Mouse (Mus musculus): ENCODE data around the gene Ccser2. TPM values are rescaled to one million over a fixed set of nuclear protein-coding genes. Genes with fewer than 3 reads are reported as not detected.
"Not testable (repeated sequence)": the region's sequence is repeated elsewhere in the genome, so short reads cannot be mapped to it uniquely, and the experiment has no call there.

Ccser2 gene
- 53.1 and 64.5 TPM in 2 replicates for polyA plus RNA-seq (2014; fragmentation: Nextera tagmentation; extraction: Ambion mirVana)

GRCm38 (mm10) chr14:36968628-36969147 lies at the start of gene Ccser2:
Gene Ccser2 (minus strand): TSS chr14:36968777.
- Histone ChIP-seq H3K27me3 (replicated peaks; ENCODE audit: control insufficient read depth, insufficient read depth, low read length) (no peaks in the 10 kb centered on the region), H3K9me3 (replicated peaks; ENCODE audit: control insufficient read depth, low read length) (no peaks in the 10 kb centered on the region), H3K4me2 (ENCODE audit: low read length) (peak within 1 kb of the TSS; percentile 58), H3K9ac (ENCODE audit: low read length) (peak within 1 kb of the TSS; percentile 90), H3K27ac (ENCODE audit: low read depth, low read length) (peak within 1 kb of the TSS; percentile 82), H3K4me3 (ENCODE audit: low read depth, low read length) (peak within 1 kb of the TSS; percentile 88), H3K36me3 (ENCODE audit: control insufficient read depth, insufficient read depth, low read length) (no peaks in the 10 kb centered on the region), H3K4me1 (ENCODE audit: control insufficient read depth, insufficient read depth, low read length) (peaks cover 12% of the 10 kb centered on the region)
- ATAC-seq (peak; percentile 100), DNase-seq (ENCODE audit: low spot score) (peak; percentile 97)
- 2% methylated on average over 36 of the region's 39 CpGs for WGBS

GRCm38 (mm10) chr14:37015894-37016293 lies 47.3 kb upstream of the Ccser2 start:
- 43% methylated on average over 5 of the region's 5 CpGs for WGBS
- H3K36me3 ChIP-seq (ENCODE audit: control insufficient read depth, insufficient read depth, low read length) = no peaks in the 10 kb centered on the region
- H3K4me1 ChIP-seq (ENCODE audit: control insufficient read depth, insufficient read depth, low read length) = no peaks in the 10 kb centered on the region
- no peak overlapping the region for H3K4me3 ChIP-seq (ENCODE audit: low read depth, low read length)
- no peak overlapping the region for H3K27ac ChIP-seq (ENCODE audit: low read depth, low read length)
- no peak overlapping the region for H3K4me2 ChIP-seq (ENCODE audit: low read length)
- DNase-seq (ENCODE audit: low spot score) (peak; percentile 13), ATAC-seq (no peak)
- no peaks in the 10 kb centered on the region for H3K9me3 ChIP-seq (replicated peaks; ENCODE audit: control insufficient read depth, low read length)
- H3K9ac ChIP-seq (ENCODE audit: low read length) = no peak overlapping the region
- H3K27me3 ChIP-seq (replicated peaks; ENCODE audit: control insufficient read depth, insufficient read depth, low read length) = no peaks in the 10 kb centered on the region

GRCm38 (mm10) chr14:37013644-37014043 lies 45.1 kb upstream of the Ccser2 start:
- no peak overlapping the region for H3K4me3 ChIP-seq (ENCODE audit: low read depth, low read length)
- no peaks in the 10 kb centered on the region for H3K4me1 ChIP-seq (ENCODE audit: control insufficient read depth, insufficient read depth, low read length)
- H3K9ac ChIP-seq (ENCODE audit: low read length) = no peak overlapping the region
- no peaks in the 10 kb centered on the region for H3K9me3 ChIP-seq (replicated peaks; ENCODE audit: control insufficient read depth, low read length)
- DNase-seq (ENCODE audit: low spot score) = peak; percentile 4
- 42% methylated on average over 3 of the region's 3 CpGs for WGBS
- H3K27ac ChIP-seq (ENCODE audit: low read depth, low read length) = no peak overlapping the region
- H3K36me3 ChIP-seq (ENCODE audit: control insufficient read depth, insufficient read depth, low read length) = no peaks in the 10 kb centered on the region
- H3K27me3 ChIP-seq (replicated peaks; ENCODE audit: control insufficient read depth, insufficient read depth, low read length) = no peaks in the 10 kb centered on the region
- ATAC-seq = no peak
- H3K4me2 ChIP-seq (ENCODE audit: low read length) = no peak overlapping the region

GRCm38 (mm10) chr14:37009686-37010085 lies 41.1 kb upstream of the Ccser2 start:
- Histone ChIP-seq H3K4me3 (ENCODE audit: low read depth, low read length) (no peak overlapping the region), H3K9me3 (replicated peaks; ENCODE audit: control insufficient read depth, low read length) (no peaks in the 10 kb centered on the region), H3K36me3 (ENCODE audit: control insufficient read depth, insufficient read depth, low read length) (no peaks in the 10 kb centered on the region), H3K4me1 (ENCODE audit: control insufficient read depth, insufficient read depth, low read length) (peaks cover 7% of the 10 kb centered on the region), H3K27ac (ENCODE audit: low read depth, low read length) (no peak overlapping the region), H3K27me3 (replicated peaks; ENCODE audit: control insufficient read depth, insufficient read depth, low read length) (no peaks in the 10 kb centered on the region), H3K9ac (ENCODE audit: low read length) (no peak overlapping the region), H3K4me2 (ENCODE audit: low read length) (no peak overlapping the region)
- WGBS = 93% methylated on average over 2 of the region's 2 CpGs
- DNase-seq (ENCODE audit: low spot score) = no peak
- no peak for ATAC-seq

- H3K4me1 ChIP-seq (ENCODE audit: control insufficient read depth, insufficient read depth, low read length) = peaks cover 7% of the 10 kb centered on the region
- H3K27ac ChIP-seq (ENCODE audit: low read depth, low read length) = peak overlapping the region; percentile 5; the same call in 1 of the 2 replicates
- no peaks in the 10 kb centered on the region for H3K9me3 ChIP-seq (replicated peaks; ENCODE audit: control insufficient read depth, low read length)
- H3K9ac ChIP-seq (ENCODE audit: low read length) = no peak overlapping the region
- H3K27me3 ChIP-seq (replicated peaks; ENCODE audit: control insufficient read depth, insufficient read depth, low read length) = no peaks in the 10 kb centered on the region
- 61% methylated on average over 8 of the region's 8 CpGs for WGBS
- DNase-seq (ENCODE audit: low spot score) (peak; percentile 6), ATAC-seq (peak; percentile 20; the same call in 1 of the 2 replicates)
- H3K4me2 ChIP-seq (ENCODE audit: low read length) = no peak overlapping the region
- no peak overlapping the region for H3K4me3 ChIP-seq (ENCODE audit: low read depth, low read length)
- H3K36me3 ChIP-seq (ENCODE audit: control insufficient read depth, insufficient read depth, low read length) = no peaks in the 10 kb centered on the region
These were observed 37.9 kb upstream of the Ccser2 start for GRCm38 (mm10) chr14:37006489-37006888.

GRCm38 (mm10) chr14:37005865-37006264 lies 37.3 kb upstream of the Ccser2 start:
- 41% methylated on average over 3 of the region's 3 CpGs for WGBS
- H3K4me2 ChIP-seq (ENCODE audit: low read length) = no peak overlapping the region
- no peak overlapping the region for H3K4me3 ChIP-seq (ENCODE audit: low read depth, low read length)
- peak; percentile 54 for DNase-seq (ENCODE audit: low spot score)
- ATAC-seq = peak; percentile 34; the same call in 1 of the 2 replicates
- H3K27ac ChIP-seq (ENCODE audit: low read depth, low read length) = 0 out of 2 replicates have a peak overlapping the region, but pooled peaks have one; percentile 5
- H3K36me3 ChIP-seq (ENCODE audit: control insufficient read depth, insufficient read depth, low read length) = no peaks in the 10 kb centered on the region
- H3K4me1 ChIP-seq (ENCODE audit: control insufficient read depth, insufficient read depth, low read length) = peaks cover 7% of the 10 kb centered on the region
- H3K27me3 ChIP-seq (replicated peaks; ENCODE audit: control insufficient read depth, insufficient read depth, low read length) = no peaks in the 10 kb centered on the region
- no peaks in the 10 kb centered on the region for H3K9me3 ChIP-seq (replicated peaks; ENCODE audit: control insufficient read depth, low read length)
- no peak overlapping the region for H3K9ac ChIP-seq (ENCODE audit: low read length)

- Histone ChIP-seq H3K9me3 (replicated peaks; ENCODE audit: control insufficient read depth, low read length) (no peaks in the 10 kb centered on the region), H3K27ac (ENCODE audit: low read depth, low read length) (no peak overlapping the region), H3K27me3 (replicated peaks; ENCODE audit: control insufficient read depth, insufficient read depth, low read length) (no peaks in the 10 kb centered on the region), H3K36me3 (ENCODE audit: control insufficient read depth, insufficient read depth, low read length) (no peaks in the 10 kb centered on the region), H3K4me2 (ENCODE audit: low read length) (no peak overlapping the region), H3K4me3 (ENCODE audit: low read depth, low read length) (no peak overlapping the region), H3K4me1 (ENCODE audit: control insufficient read depth, insufficient read depth, low read length) (peaks cover 7% of the 10 kb centered on the region), H3K9ac (ENCODE audit: low read length) (no peak overlapping the region)
- ATAC-seq (no peak), DNase-seq (ENCODE audit: low spot score) (no peak)
- WGBS = 80% methylated on average over 8 of the region's 8 CpGs
These were observed 35.0 kb upstream of the Ccser2 start for GRCm38 (mm10) chr14:37003431-37004095.

- WGBS = 53% methylated on average over 2 of the region's 2 CpGs
- H3K4me3 ChIP-seq (ENCODE audit: low read depth, low read length) = no peak overlapping the region
- no peaks in the 10 kb centered on the region for H3K27me3 ChIP-seq (replicated peaks; ENCODE audit: control insufficient read depth, insufficient read depth, low read length)
- H3K4me1 ChIP-seq (ENCODE audit: control insufficient read depth, insufficient read depth, low read length) = peaks cover 7% of the 10 kb centered on the region
- H3K9me3 ChIP-seq (replicated peaks; ENCODE audit: control insufficient read depth, low read length) = no peaks in the 10 kb centered on the region
- DNase-seq (ENCODE audit: low spot score) (no peak), ATAC-seq (no peak)
- no peak overlapping the region for H3K27ac ChIP-seq (ENCODE audit: low read depth, low read length)
- H3K36me3 ChIP-seq (ENCODE audit: control insufficient read depth, insufficient read depth, low read length) = no peaks in the 10 kb centered on the region
- no peak overlapping the region for H3K4me2 ChIP-seq (ENCODE audit: low read length)
- H3K9ac ChIP-seq (ENCODE audit: low read length) = no peak overlapping the region
These were observed 34.3 kb upstream of the Ccser2 start for GRCm38 (mm10) chr14:37002852-37003251.

GRCm38 (mm10) chr14:37000780-37001179 lies 32.2 kb upstream of the Ccser2 start:
- H3K27ac ChIP-seq (ENCODE audit: low read depth, low read length); H3K4me3 ChIP-seq (ENCODE audit: low read depth, low read length); H3K4me1 ChIP-seq (ENCODE audit: control insufficient read depth, insufficient read depth, low read length); H3K36me3 ChIP-seq (ENCODE audit: control insufficient read depth, insufficient read depth, low read length); H3K4me2 ChIP-seq (ENCODE audit: low read length); ATAC-seq; DNase-seq (ENCODE audit: low spot score); H3K27me3 ChIP-seq (replicated peaks; ENCODE audit: control insufficient read depth, insufficient read depth, low read length); H3K9ac ChIP-seq (ENCODE audit: low read length); H3K9me3 ChIP-seq (replicated peaks; ENCODE audit: control insufficient read depth, low read length): not testable (repeated sequence)
- WGBS = 86% methylated on average over 6 of the region's 6 CpGs
